Mouse (Mus musculus): ENCODE data around the gene Cul7. TPM values are rescaled to one million over a fixed set of nuclear protein-coding genes. Genes with fewer than 3 reads are reported as not detected.
A peak's percentile ranks its signal among the peaks of the same experiment; 100 is the strongest.

Gene Cul7
- polyA plus RNA-seq, 1 experiment from 2014 or later: 45.5 TPM

DNA sequence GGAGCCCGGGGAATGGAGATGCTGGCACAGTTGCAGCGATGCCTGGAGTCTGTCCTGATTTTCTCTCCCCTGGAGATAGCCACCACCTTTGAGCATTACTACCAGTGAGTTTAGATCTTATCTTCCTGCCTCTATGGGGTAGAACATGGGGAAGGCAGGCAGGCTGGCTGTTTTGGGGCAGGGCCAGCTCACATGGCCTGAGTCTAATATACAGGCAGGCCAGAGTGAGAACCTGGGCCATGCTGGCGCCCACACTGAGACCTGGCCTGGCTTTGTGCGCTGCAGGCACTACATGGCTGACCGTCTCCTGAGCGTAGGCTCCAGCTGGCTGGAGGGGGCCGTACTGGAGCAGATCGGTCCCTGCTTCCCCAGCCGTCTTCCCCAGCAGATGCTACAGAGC lies 11.2 kb downstream of the Cul7 start:
- no peak overlapping the region for H3K4me3 ChIP-seq
- H3K4me1 ChIP-seq (replicated peaks): no peaks in the 10 kb centered on the region
- no peak for DNase-seq (ENCODE audit: low spot score)
- H3K9me3 ChIP-seq: no peaks in the 10 kb centered on the region
- 93% methylated on average over 9 of the region's 9 CpGs for WGBS
- H3K27ac ChIP-seq: 0 out of 2 replicates have a peak overlapping the region, but pooled peaks have one; percentile 8
- H3K27me3 ChIP-seq (ENCODE audit: insufficient read depth, poor library complexity, severe bottlenecking): no peaks in the 10 kb centered on the region
- H3K36me3 ChIP-seq: peaks cover 100% of the 10 kb centered on the region

- no peaks in the 10 kb centered on the region for H3K9me3 ChIP-seq
- no peaks in the 10 kb centered on the region for H3K4me1 ChIP-seq (replicated peaks)
- no peaks in the 10 kb centered on the region for H3K27me3 ChIP-seq (ENCODE audit: insufficient read depth, poor library complexity, severe bottlenecking)
- 94% methylated on average over 12 of the region's 12 CpGs for WGBS
- no peak overlapping the region for H3K27ac ChIP-seq
- no peak overlapping the region for H3K4me3 ChIP-seq
- H3K36me3 ChIP-seq: peaks cover 100% of the 10 kb centered on the region
- DNase-seq (ENCODE audit: low spot score): no peak
Observed at GRCm38 (mm10) chr17:46661981-46662380, 11.8 kb downstream of the Cul7 start.

- Histone ChIP-seq H3K36me3 (peaks cover 98% of the 10 kb centered on the region), H3K27ac (no peak overlapping the region)
Observed at GRCm38 (mm10) chr17:46662730-46663129, 12.6 kb downstream of the Cul7 start.

DNA sequence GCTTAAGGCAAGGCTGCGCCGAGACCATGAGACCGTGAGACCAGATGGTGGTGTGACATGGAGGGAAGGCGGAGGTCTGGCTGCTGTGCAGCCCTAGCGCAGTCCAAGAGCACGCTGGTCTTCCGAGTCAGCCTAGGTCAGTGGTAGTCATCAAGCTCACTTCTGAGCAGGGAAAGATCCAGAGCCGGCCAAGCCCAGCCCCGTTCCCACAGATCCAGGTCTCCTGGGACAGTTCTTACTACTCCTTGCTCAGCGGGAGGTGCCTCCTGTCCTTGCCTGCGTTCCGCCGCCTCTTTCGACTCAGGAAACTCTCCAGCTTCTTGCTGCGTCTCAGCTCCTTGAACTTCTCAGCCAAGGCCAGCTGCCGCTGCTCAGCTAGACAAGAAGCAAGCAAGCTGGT lies 17.6 kb downstream of the Cul7 start:
- 90% methylated on average over 16 of the region's 16 CpGs for WGBS
- Histone ChIP-seq H3K27me3 (ENCODE audit: insufficient read depth, poor library complexity, severe bottlenecking) (no peaks in the 10 kb centered on the region), H3K4me1 (replicated peaks) (peaks cover 5% of the 10 kb centered on the region; the same call in 1 of the 2 replicates), H3K4me3 (no peak overlapping the region), H3K36me3 (peaks cover 94% of the 10 kb centered on the region), H3K9me3 (no peaks in the 10 kb centered on the region), H3K27ac (no peak overlapping the region)
- no peak for DNase-seq (ENCODE audit: low spot score)

More at GRCm38 (mm10) chr17:46662730-46663129, 12.6 kb downstream of the Cul7 start:
- 97% methylated on average over 5 of the region's 5 CpGs for WGBS
- Histone ChIP-seq H3K9me3 (no peaks in the 10 kb centered on the region), H3K27me3 (ENCODE audit: insufficient read depth, poor library complexity, severe bottlenecking) (no peaks in the 10 kb centered on the region), H3K4me3 (no peak overlapping the region), H3K4me1 (replicated peaks) (no peaks in the 10 kb centered on the region)
- no peak for DNase-seq (ENCODE audit: low spot score)

DNA sequence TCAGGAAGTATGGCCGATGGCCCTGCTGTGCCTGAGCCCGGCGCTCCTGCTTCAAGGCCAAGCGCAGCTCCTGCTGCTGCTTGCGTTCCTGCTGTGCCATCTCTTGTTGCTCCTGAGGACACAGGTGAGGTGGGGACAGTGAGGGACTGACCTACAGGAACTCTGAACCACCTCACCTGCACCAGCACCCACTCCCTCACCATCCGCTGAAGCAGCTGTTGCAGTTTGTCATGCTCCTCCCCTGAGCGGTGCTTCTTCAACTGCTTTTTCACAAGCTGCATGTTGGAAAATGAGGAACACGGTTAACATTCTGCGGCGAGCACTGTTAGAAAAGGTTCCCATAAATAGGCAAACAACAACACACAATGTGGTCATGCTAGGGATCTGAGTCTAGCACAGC lies 19.8 kb downstream of the Cul7 start:
- 96% methylated on average over 10 of the region's 10 CpGs for WGBS
- Histone ChIP-seq H3K4me1 (replicated peaks) (peaks cover 23% of the 10 kb centered on the region), H3K27ac (no peak overlapping the region), H3K4me3 (no peak overlapping the region), H3K9me3 (no peaks in the 10 kb centered on the region), H3K36me3 (peaks cover 80% of the 10 kb centered on the region), H3K27me3 (ENCODE audit: insufficient read depth, poor library complexity, severe bottlenecking) (no peaks in the 10 kb centered on the region)
- no peak for DNase-seq (ENCODE audit: low spot score)

DNA sequence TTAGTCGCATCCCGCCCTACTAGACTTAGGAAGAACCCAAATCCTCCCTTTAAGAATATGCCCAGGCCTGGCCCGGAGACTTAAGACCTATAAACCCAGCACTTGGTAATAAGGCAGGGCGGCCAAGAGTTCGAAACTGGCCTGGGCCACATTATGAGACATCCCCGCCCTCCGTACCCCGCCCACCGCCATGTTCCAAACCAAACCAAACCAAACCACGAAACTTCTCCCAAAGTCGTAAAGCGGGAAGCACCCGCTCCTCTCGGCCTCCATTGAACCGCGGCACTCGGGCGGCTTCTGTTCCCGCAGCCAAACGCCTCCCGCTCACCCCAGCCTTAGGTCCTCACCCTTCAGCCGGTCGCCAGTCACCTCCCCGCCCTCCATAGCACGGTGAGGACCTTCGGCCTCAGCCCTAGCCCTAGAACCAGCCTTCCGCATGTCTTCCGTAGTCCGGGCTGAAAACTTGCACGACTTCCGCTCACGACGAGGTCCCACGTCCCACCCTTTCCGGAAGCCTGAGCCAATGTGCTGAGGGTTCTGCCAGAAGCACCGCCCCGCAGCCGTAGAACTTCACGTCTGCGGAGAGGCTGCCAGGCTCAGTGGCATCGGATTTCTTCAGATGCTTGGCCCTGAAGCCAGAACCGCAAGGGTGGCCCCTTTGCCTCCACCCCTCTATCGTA lies 23.9 kb downstream of the Cul7 start, which contains the start of gene Rrp36:
TSS of gene Rrp36 (minus strand) at position 503 of the 680 bp plus-strand sequence.
- peak; percentile 93 for DNase-seq (ENCODE audit: low spot score)
- Histone ChIP-seq H3K4me1 (replicated peaks) (peaks cover 41% of the 10 kb centered on the region), H3K4me3 (peak within 1 kb of the TSS; percentile 91), H3K36me3 (peaks cover 78% of the 10 kb centered on the region), H3K27me3 (ENCODE audit: insufficient read depth, poor library complexity, severe bottlenecking) (no peaks in the 10 kb centered on the region), H3K27ac (peak within 1 kb of the TSS; percentile 85), H3K9me3 (no peaks in the 10 kb centered on the region)
- WGBS: under 1% methylated on average over 43 of the region's 43 CpGs

DNA sequence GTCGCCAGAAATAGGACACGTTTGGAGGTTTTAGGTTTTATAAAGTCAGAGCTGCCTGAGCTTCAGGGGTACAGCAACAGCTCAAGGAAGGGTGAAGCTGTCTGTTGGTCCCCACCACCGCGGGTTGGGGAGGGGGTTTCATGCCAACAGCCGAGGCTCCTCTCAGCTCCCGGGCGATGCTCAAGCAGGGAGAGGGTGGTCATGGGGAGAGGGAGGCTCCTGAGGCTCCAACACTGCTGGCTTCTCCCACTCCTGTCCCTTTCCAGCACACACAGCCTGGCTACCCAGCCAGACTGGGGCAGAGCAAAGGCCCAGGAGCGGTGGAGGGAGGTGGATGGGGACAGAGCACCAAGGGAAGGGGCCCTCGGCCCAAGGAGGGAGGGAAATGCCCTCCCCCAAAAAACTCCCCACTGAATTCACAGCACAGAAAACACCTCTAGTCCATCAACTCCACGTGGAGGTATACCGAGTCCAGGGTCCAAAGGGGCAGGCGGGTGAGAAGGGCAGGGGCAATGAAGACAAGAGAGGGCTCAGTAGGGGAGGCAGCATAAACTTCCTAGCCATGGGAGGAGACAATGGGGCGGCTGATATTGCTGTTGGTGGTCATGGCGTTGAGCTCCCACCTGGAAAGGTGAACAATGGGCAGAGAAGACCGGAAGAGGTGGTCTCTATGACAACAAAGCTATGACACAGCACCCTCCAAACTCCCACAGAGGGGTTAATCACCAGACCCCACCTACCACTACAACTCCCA lies 24.6 kb downstream of the Cul7 start:
- H3K4me1 ChIP-seq (replicated peaks): peaks cover 49% of the 10 kb centered on the region
- WGBS: 23% methylated on average over 15 of the region's 15 CpGs
- H3K9me3 ChIP-seq: no peaks in the 10 kb centered on the region
- H3K4me3 ChIP-seq: peak overlapping the region; percentile 91
- no peak for DNase-seq (ENCODE audit: low spot score)
- H3K27me3 ChIP-seq (ENCODE audit: insufficient read depth, poor library complexity, severe bottlenecking): no peaks in the 10 kb centered on the region
- H3K27ac ChIP-seq: peak overlapping the region; percentile 85
- H3K36me3 ChIP-seq: peaks cover 71% of the 10 kb centered on the region

DNA sequence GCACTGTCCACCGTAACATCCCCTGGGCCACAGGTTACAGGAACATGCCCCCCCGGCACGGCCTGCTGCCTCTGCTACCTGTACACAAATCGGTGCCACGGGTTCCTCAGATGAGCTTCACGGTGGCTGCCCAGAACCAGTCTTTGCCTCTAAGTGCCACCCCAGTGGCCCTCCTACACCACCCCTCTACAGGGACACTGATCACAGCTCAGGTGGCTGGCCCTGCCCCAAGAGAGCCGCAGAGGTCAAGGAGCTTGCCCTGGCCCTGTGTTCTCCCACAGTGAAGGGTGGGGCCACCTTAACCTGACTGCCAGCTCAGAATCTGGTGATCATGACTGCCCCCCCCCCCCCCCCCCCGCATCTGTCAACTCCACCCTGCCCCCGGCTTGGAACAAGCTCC lies 28.3 kb downstream of the Cul7 start, which contains the start of gene Mea1:
TSS of gene Mea1 (plus strand) at position 378 of the 400 bp plus-strand sequence.
- Histone ChIP-seq H3K36me3 (peaks cover 51% of the 10 kb centered on the region), H3K27me3 (ENCODE audit: insufficient read depth, poor library complexity, severe bottlenecking) (no peaks in the 10 kb centered on the region), H3K4me3 (peak within 1 kb of the TSS; percentile 91), H3K9me3 (no peaks in the 10 kb centered on the region), H3K27ac (peak within 1 kb of the TSS; percentile 92), H3K4me1 (replicated peaks) (peaks cover 60% of the 10 kb centered on the region)
- 92% methylated on average over 9 of the region's 9 CpGs for WGBS
- DNase-seq (ENCODE audit: low spot score): no peak

- Histone ChIP-seq H3K4me3 (peak overlapping the region; percentile 91), H3K4me1 (replicated peaks) (peaks cover 56% of the 10 kb centered on the region), H3K27ac (peak overlapping the region; percentile 51; the same call in 1 of the 2 replicates), H3K9me3 (no peaks in the 10 kb centered on the region), H3K27me3 (ENCODE audit: insufficient read depth, poor library complexity, severe bottlenecking) (no peaks in the 10 kb centered on the region), H3K36me3 (peaks cover 56% of the 10 kb centered on the region)
- WGBS: 71% methylated on average over 9 of the region's 9 CpGs
- DNase-seq (ENCODE audit: low spot score): no peak
Observed at GRCm38 (mm10) chr17:46678911-46679310, 28.8 kb downstream of the Cul7 start.

- no peaks in the 10 kb centered on the region for H3K27me3 ChIP-seq (ENCODE audit: insufficient read depth, poor library complexity, severe bottlenecking)
- peaks cover 61% of the 10 kb centered on the region for H3K36me3 ChIP-seq
- H3K4me1 ChIP-seq (replicated peaks): peaks cover 47% of the 10 kb centered on the region
- peak overlapping the region; percentile 92 for H3K27ac ChIP-seq
- WGBS: 1% methylated on average over 34 of the region's 34 CpGs
- DNase-seq (ENCODE audit: low spot score): peak; percentile 68
- H3K9me3 ChIP-seq: no peaks in the 10 kb centered on the region
- H3K4me3 ChIP-seq: peak overlapping the region; percentile 91
Observed at GRCm38 (mm10) chr17:46679843-46680759, 30.0 kb downstream of the Cul7 start.

- DNase-seq (ENCODE audit: low spot score): peak; percentile 100
- H3K27me3 ChIP-seq (ENCODE audit: insufficient read depth, poor library complexity, severe bottlenecking): no peaks in the 10 kb centered on the region
- no peaks in the 10 kb centered on the region for H3K9me3 ChIP-seq
- H3K27ac ChIP-seq: peak within 1 kb of the TSS; percentile 92
- H3K36me3 ChIP-seq: peaks cover 61% of the 10 kb centered on the region
- WGBS: under 1% methylated on average over 49 of the region's 49 CpGs
- peaks cover 45% of the 10 kb centered on the region for H3K4me1 ChIP-seq (replicated peaks)
- peak within 1 kb of the TSS; percentile 91 for H3K4me3 ChIP-seq
Observed at GRCm38 (mm10) chr17:46680760-46681373, 30.7 kb downstream of the Cul7 start, which contains the start of gene Klhdc3. Gene Klhdc3 (minus strand): TSS chr17:46680914.

All from hindbrain, embryonic 10.5 days (tissue).